Mouse (Mus musculus) megakaryocyte, adult 5-6 weeks (primary cell): ENCODE results near the gene Ppp1r15a. TPM values are rescaled to one million over a fixed set of nuclear protein-coding genes. Genes with fewer than 3 reads are reported as not detected.

Experiments
- ATAC-seq: 2 replicates; pipeline ENCODE4 v1.8.0; 2016; ENCODE audit warnings: mild to moderate bottlenecking, inconsistent platforms; ENCODE audit not compliant: poor library complexity, severe bottlenecking
- total RNA-seq, 2 experiments: library from RNA; stranded (forward) in 1 of 2; stranded (reverse) in 1 of 2; fragments of 153-499, 151-499 nt in 1 of 2; fragments of 221-1000, 200-1000 nt in 1 of 2; gene quantifications; 2 replicates each; pipeline versions ENCODE4 v1.2.3 to v1.2.4; 2015 to 2017

Gene Ppp1r15a
- 29.2 and 39.1 TPM in 2 replicates for total RNA-seq (2015)
- 50.0 and 64.7 TPM in 2 replicates for total RNA-seq (2017)

GRCm38 (mm10) chr7:45525809-45526473 lies at the start of gene Ppp1r15a, which contains the start of gene Plekha4:
TSS of gene Ppp1r15a (minus strand) at chr7:45526268.
TSS of gene Plekha4 (plus strand) at chr7:45526330.
- peak; percentile 77 for ATAC-seq

- no peak for ATAC-seq
Observed at GRCm38 (mm10) chr7:45574472-45575379, 48.7 kb upstream of the Ppp1r15a start.

- ATAC-seq: no peak
Observed at GRCm38 (mm10) chr7:45573954-45574353, 47.9 kb upstream of the Ppp1r15a start.

- no peak for ATAC-seq
Observed at GRCm38 (mm10) chr7:45571966-45572365, 45.9 kb upstream of the Ppp1r15a start.

GRCm38 (mm10) chr7:45570103-45570741 lies 44.2 kb upstream of the Ppp1r15a start, which contains the start of gene Bcat2:
TSS of gene Bcat2 (plus strand) at chr7:45570153.
- ATAC-seq: peak; percentile 78

- no peak for ATAC-seq
Observed at GRCm38 (mm10) chr7:45568601-45569473, 42.8 kb upstream of the Ppp1r15a start.

- peak; percentile 88 for ATAC-seq
Observed at GRCm38 (mm10) chr7:45567780-45568516, 41.9 kb upstream of the Ppp1r15a start.

GRCm38 (mm10) chr7:45567112-45567779 lies 41.2 kb upstream of the Ppp1r15a start:
- ATAC-seq: no peak

- ATAC-seq: no peak
Observed at GRCm38 (mm10) chr7:45565446-45565845, 39.4 kb upstream of the Ppp1r15a start.

GRCm38 (mm10) chr7:45564811-45565210 lies 38.7 kb upstream of the Ppp1r15a start:
- ATAC-seq: no peak

GRCm38 (mm10) chr7:45561624-45562520 lies 35.8 kb upstream of the Ppp1r15a start:
- ATAC-seq: 0 out of 2 replicates have a peak, but pooled peaks have one; percentile 5

- peak; percentile 91 for ATAC-seq
Observed at GRCm38 (mm10) chr7:45560843-45561623, 35.0 kb upstream of the Ppp1r15a start.

GRCm38 (mm10) chr7:45560241-45560640 lies 34.2 kb upstream of the Ppp1r15a start:
- no peak for ATAC-seq

GRCm38 (mm10) chr7:45558907-45559306 lies 32.8 kb upstream of the Ppp1r15a start:
- no peak for ATAC-seq

- peak; percentile 96 for ATAC-seq
Observed at GRCm38 (mm10) chr7:45555787-45556186, 29.7 kb upstream of the Ppp1r15a start.

- ATAC-seq: no peak
Observed at GRCm38 (mm10) chr7:45554744-45555143, 28.7 kb upstream of the Ppp1r15a start, which contains the start of gene Hsd17b14. TSS of gene Hsd17b14 (plus strand) at chr7:45554893.

- ATAC-seq: no peak
Observed at GRCm38 (mm10) chr7:45553990-45554389, 27.9 kb upstream of the Ppp1r15a start.
